10 mouse cellular contexts compared by ENCODE assay signal in the genomic region with DNA sequence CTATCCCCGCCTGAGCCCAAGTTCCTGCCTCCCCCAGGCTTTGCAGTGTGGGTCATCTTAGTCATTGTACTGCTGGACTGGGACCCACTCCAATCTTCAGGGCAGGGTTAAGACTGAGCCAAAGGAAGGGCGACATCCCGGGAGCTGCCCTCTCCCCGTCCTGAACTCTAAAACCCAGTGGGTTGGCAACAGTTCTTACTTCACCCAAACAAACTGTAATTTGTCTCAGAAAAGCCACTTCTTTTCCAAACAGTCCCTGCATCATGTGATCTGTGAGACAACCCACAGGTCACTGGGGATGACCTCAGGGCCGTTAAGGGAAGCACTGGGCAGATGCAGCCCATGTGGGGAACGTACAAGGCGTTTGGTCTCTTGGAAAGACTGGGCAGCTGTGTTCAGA. TPM values are rescaled to one million over a fixed set of nuclear protein-coding genes. Genes with fewer than 3 reads are reported as not detected.
A peak's percentile ranks its signal among the peaks of the same experiment; 100 is the strongest.
DNase-seq lines count a peak whose midpoint lies in the region; ATAC-seq and TF ChIP-seq lines count a peak whose summit lies in the region.
"Had no signal": no experiment of that assay in that cellular context is flagged by ENCODE, and none has a peak within 500 bp of the region (broad histone marks: within the 10 kb centered on the region; RNA-seq: fewer than 3 reads in every experiment).

No protein-coding gene starts in this region.

- TF ChIP-seq CTCF in small intestine, adult 2 months (IDR thresholded peaks at IDR 0.05; ENCODE audit: extremely low read depth, insufficient read length, insufficient replicate concordance, low read depth, low read length) = no peak

- whole genome bisulfite sequencing in liver, embryonic 13.5 days (ENCODE audit: insufficient replicate concordance) = 62% methylated on average over 7 of the region's 7 CpGs
- WGBS in small intestine, adult 2 months = 60% methylated on average over 7 of the region's 7 CpGs
- 68% methylated on average over 7 of the region's 7 CpGs for WGBS in neural tube, embryonic 15.5 days

- peak; percentile 63 to 79 for DNase-seq in heart, adult 18-20 months
- DNase-seq in heart, postnatal 25 days (ENCODE audit: low spot score) = no peak
- no peak for DNase-seq in liver, embryonic 13.5 days
- no peak for DNase-seq in retina, embryonic 14.5 days (ENCODE audit: low spot score)
- no peak for DNase-seq in layer of hippocampus, postnatal 36 days

- intact Hi-C loops in heart, postnatal 25 days (cut with DNase I) = no loop called here

- no peaks in the 10 kb centered on the region for H3K9me3 ChIP-seq in liver, embryonic 13.5 days (replicated peaks)
- H3K9me3 ChIP-seq in neural tube, embryonic 15.5 days (replicated peaks) = no peaks in the 10 kb centered on the region
- H3K9me3 ChIP-seq: midbrain, embryonic 10.5 days had no signal

- H3K27ac ChIP-seq in liver, embryonic 13.5 days = peak overlapping the region; percentile 8; the same call in 1 of the 2 replicates
- H3K27ac ChIP-seq in small intestine, adult 2 months (ENCODE audit: insufficient read depth, low read depth, low read length) = peak overlapping the region; percentile 24; the same call in 1 of the 2 replicates
- no peak overlapping the region for H3K27ac ChIP-seq in neural tube, embryonic 15.5 days (replicated peaks)
- H3K27ac ChIP-seq: left cerebral cortex, adult 2 months; midbrain, embryonic 10.5 days had no signal

- H3K9ac ChIP-seq in liver, embryonic 13.5 days = no peak overlapping the region
- no peak overlapping the region for H3K9ac ChIP-seq in neural tube, embryonic 15.5 days (replicated peaks)

- H3K36me3 ChIP-seq in liver, embryonic 13.5 days = peaks cover 100% of the 10 kb centered on the region
- H3K36me3 ChIP-seq in small intestine, adult 2 months (ENCODE audit: control insufficient read depth, insufficient read depth, low read length) = peaks cover 87% of the 10 kb centered on the region
- no peaks in the 10 kb centered on the region for H3K36me3 ChIP-seq in neural tube, embryonic 15.5 days
- H3K36me3 ChIP-seq: midbrain, embryonic 10.5 days had no signal

- no peak overlapping the region for H3K4me2 ChIP-seq in liver, embryonic 13.5 days
- H3K4me2 ChIP-seq in neural tube, embryonic 15.5 days = no peak overlapping the region

- no peak overlapping the region for H3K4me3 ChIP-seq in liver, embryonic 13.5 days (replicated peaks)
- H3K4me3 ChIP-seq in small intestine, adult 2 months (ENCODE audit: low read depth, low read length) = no peak overlapping the region
- no peak overlapping the region for H3K4me3 ChIP-seq in neural tube, embryonic 15.5 days (replicated peaks)
- H3K4me3 ChIP-seq: left cerebral cortex, adult 2 months; midbrain, embryonic 10.5 days had no signal

- TF ChIP-seq POLR2A in small intestine, adult 2 months (IDR thresholded peaks at IDR 0.05; ENCODE audit: low read depth, low read length) = no peak

- H3K4me1 ChIP-seq in liver, embryonic 13.5 days (replicated peaks) = peaks cover 64% of the 10 kb centered on the region
- peaks cover 7% of the 10 kb centered on the region for H3K4me1 ChIP-seq in small intestine, adult 2 months (ENCODE audit: control insufficient read depth, insufficient read depth, insufficient read length, low read length)
- peaks cover 27% of the 10 kb centered on the region for H3K4me1 ChIP-seq in neural tube, embryonic 15.5 days

- ATAC-seq in granulocyte monocyte progenitor cell, adult 5-6 weeks (replicated peaks; ENCODE audit: poor library complexity, severe bottlenecking) = peak; percentile 13; the same call in 1 of the 2 replicates
- ATAC-seq in liver, embryonic 13.5 days (ENCODE audit: low read depth) = no peak
- ATAC-seq in neural tube, embryonic 15.5 days (ENCODE audit: low FRiP score) = no peak

- H3K27me3 ChIP-seq in liver, embryonic 13.5 days = no peaks in the 10 kb centered on the region
- H3K27me3 ChIP-seq in small intestine, adult 2 months (ENCODE audit: control insufficient read depth, insufficient read depth, low read length) = no peaks in the 10 kb centered on the region
- H3K27me3 ChIP-seq in neural tube, embryonic 15.5 days (replicated peaks) = no peaks in the 10 kb centered on the region

RNA-seq across cellular contexts. Expression of a gene that starts 10.0 kb away (rescaled TPM):
- 100 to 1,000 TPM; 247 to 266 TPM for total RNA-seq in heart, adult 18-20 months (2021)
- 100 to 1,000 TPM; 238 to 253 TPM for total RNA-seq in heart, postnatal 25 days (2021)
- total RNA-seq in granulocyte monocyte progenitor cell, adult 5-6 weeks (2014; fragmentation: Nextera tagmentation) = not detected in 2 replicates
- 0.04 and 0.21 TPM in 2 replicates for total RNA-seq in granulocyte monocyte progenitor cell, adult 5-6 weeks (2017)
- 63.8 and 68.2 TPM in 2 replicates for polyA plus RNA-seq in liver, embryonic 13.5 days (2015; fragmentation: Nextera tagmentation; extraction: Ambion mirVana)
- 89.6 and 93.0 TPM in 2 replicates for polyA plus RNA-seq in small intestine, adult 2 months (2012; rRNA removed)
- polyA plus RNA-seq in neural tube, embryonic 15.5 days (2015; fragmentation: Nextera tagmentation; extraction: Ambion mirVana) = 7.8 and 13.9 TPM in 2 replicates
- 10 to 100 TPM in 1 of 2 experiments, 1 to 10 TPM in 1; 7.9 to 12.7 TPM for total RNA-seq in layer of hippocampus, postnatal 36 days (2021)

Comparison
In these comparisons a context has a peak if more than half of its experiments do, and no peak if none do; other contexts are left out.
1. DNase-seq: peak in heart, adult 18-20 months (2 of 2); none in heart, postnatal 25 days (single experiment), liver, embryonic 13.5 days (single experiment), retina, embryonic 14.5 days (single experiment) and layer of hippocampus, postnatal 36 days (0 of 2).
2. RNA of a gene that starts 10.0 kb away (total RNA-seq): 247 to 266 TPM in heart, adult 18-20 months and 238 to 253 TPM in heart, postnatal 25 days; 7.9 to 12.7 TPM in layer of hippocampus, postnatal 36 days and 0.04 to 0.21 TPM in granulocyte monocyte progenitor cell, adult 5-6 weeks; every median in the first group is over 10 times any median in the second.